Mouse (Mus musculus) R1 (cell line): ENCODE results near the gene Cwc22.

Source experiments
- DNase-seq: peaks from one replicate; pipeline ENCODE4 v3.0.0-alpha.2; 2018; ENCODE audit warnings: low read depth, low spot score

Cwc22 gene

GRCm38 (mm10) chr2:77969956-77970355 is 23.8 kb upstream of the Cwc22 start:
- DNase-seq = no peak

GRCm38 (mm10) chr2:77962450-77963193 is 16.4 kb upstream of the Cwc22 start:
- DNase-seq = no peak

GRCm38 (mm10) chr2:77961256-77961655 is 15.1 kb upstream of the Cwc22 start:
- DNase-seq = no peak

DNA sequence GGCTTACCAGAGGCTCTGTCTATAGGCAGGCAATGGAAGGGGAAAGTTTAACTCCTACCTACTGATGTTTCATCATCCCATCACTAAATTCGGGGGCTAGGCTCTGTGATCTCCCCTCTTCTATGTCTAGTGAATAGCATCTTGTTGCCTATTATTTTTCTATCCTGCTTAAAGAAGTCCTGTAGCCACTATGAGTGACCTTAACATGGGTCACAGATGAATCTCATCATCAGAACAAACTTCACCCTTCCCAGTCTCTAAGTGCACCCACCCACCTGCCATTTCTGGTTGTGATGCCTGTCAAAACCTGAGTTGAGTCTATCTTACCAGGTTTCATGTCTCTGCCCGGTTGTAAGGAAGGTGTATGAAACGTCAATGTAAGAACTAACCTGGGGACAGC is 14.5 kb upstream of the Cwc22 start:
- no peak for DNase-seq

- DNase-seq = no peak
These were observed 13.2 kb upstream of the Cwc22 start for GRCm38 (mm10) chr2:77959341-77959740.

DNA sequence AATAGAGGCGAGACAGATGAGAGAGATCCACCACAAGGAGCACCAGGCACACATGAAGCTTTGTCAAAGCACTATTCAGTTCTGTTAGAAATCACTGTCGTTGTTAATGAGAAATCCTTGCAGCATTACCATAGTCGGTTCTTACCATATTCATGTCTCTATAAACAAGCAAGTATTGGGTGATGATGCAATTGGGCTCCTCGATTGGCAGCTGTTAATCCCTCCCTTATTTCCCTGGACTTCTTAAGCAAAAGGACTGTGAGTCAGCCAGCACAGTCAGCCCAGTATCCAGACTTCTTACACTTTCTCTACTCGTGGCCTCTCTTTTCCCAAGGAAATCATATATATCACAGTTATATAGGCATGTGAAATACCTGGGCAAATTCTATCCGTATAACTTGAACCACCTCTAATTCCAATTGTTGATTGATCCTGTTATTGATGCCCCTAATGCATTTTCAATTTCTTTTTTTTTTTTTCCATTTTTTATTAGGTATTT is 5.3 kb upstream of the Cwc22 start:
- DNase-seq = no peak

- no peak for DNase-seq
These were observed 3.9 kb upstream of the Cwc22 start for GRCm38 (mm10) chr2:77950111-77950510.

GRCm38 (mm10) chr2:77949521-77949920 is 3.3 kb upstream of the Cwc22 start:
- DNase-seq = no peak

DNA sequence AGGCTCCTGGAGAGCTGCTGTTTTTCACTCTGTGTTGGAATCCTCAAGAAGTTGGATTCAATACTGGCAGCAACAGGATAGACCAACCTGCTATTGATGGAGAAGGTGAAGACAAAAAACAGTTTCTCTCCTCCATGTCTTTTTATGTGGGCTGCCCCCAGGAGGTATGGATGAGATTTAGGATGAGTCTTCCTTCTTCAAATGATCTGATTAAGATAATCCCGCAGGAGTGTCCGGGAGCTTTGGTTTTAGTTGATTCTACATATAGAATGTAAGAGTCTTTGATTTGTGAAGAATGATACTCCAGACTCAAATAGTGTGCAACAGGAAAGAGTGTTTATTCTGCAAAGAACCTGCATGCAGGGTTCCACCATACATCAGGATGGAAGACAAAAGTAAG is 2.7 kb upstream of the Cwc22 start:
- DNase-seq = no peak

DNA sequence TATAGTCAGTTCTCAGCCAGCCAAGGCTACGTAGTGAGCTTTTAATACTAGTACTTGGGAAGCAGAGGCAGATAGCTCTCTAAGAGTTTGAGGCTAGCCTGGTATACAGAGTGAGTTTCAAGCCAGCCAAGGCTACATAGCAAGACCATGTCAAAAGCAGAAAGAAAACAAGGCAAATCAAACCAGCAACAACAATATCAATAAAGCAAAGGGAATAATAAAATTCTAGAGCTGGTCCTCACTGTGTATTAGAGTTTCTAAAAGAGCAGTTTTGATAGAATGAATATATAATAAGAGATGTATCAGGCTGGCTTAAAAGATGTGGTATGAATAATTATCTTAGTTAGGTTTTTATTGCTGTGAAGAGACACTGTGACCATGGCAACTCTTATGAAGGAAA is 2.0 kb upstream of the Cwc22 start:
- no peak for DNase-seq

GRCm38 (mm10) chr2:77947161-77947870 is 1.1 kb upstream of the Cwc22 start:
- no peak for DNase-seq

GRCm38 (mm10) chr2:77944860-77945595 is 1.1 kb downstream of the Cwc22 start:
- DNase-seq = no peak

- DNase-seq = no peak
These were observed 1.9 kb downstream of the Cwc22 start for GRCm38 (mm10) chr2:77944281-77944680.

- DNase-seq = no peak
These were observed 4.2 kb downstream of the Cwc22 start for GRCm38 (mm10) chr2:77941944-77942343.

GRCm38 (mm10) chr2:77938317-77938716 is 7.9 kb downstream of the Cwc22 start:
- no peak for DNase-seq

- no peak for DNase-seq
These were observed 8.4 kb downstream of the Cwc22 start for GRCm38 (mm10) chr2:77937818-77938217.

DNA sequence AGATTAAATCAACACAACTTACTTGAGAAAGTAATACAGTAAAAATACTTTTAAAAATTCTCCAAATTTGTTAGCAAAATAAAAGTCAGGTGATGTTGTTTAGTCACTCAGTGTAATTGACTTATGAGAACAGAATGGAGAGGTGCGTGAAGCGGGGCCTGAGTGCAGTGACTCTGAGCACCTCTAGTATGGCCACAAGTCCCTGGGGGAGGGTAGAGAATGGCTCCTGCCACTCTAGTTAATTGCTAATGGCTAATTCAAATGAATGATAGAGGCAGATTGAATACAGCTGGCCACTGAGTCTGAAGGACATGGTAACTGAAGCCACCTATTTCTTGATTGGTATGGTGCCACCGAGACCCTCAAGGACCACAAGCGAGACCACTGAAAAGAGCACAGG is 12.0 kb downstream of the Cwc22 start:
- no peak for DNase-seq

DNA sequence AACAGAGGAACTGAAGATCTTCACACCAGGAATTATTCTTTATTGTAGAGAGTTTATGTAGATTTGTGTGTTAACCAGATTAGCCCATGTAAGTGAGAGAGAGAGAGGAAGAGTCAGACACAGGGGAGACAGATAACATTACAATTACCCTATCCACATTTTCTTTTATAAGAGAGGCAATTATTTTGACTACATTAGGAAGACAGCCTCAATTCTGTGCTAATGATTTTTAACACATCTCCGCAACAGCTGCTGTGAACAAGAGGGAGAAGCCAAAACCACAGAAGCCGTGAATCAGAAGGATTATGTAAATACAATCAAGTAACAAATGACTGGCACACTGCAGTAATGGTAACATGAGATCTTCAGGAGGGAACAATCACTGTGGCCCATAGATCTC is 12.5 kb downstream of the Cwc22 start:
- DNase-seq = no peak

GRCm38 (mm10) chr2:77931958-77932357 is 14.2 kb downstream of the Cwc22 start:
- DNase-seq = no peak

- DNase-seq = no peak
These were observed 17.8 kb downstream of the Cwc22 start for GRCm38 (mm10) chr2:77928352-77928751.

DNA sequence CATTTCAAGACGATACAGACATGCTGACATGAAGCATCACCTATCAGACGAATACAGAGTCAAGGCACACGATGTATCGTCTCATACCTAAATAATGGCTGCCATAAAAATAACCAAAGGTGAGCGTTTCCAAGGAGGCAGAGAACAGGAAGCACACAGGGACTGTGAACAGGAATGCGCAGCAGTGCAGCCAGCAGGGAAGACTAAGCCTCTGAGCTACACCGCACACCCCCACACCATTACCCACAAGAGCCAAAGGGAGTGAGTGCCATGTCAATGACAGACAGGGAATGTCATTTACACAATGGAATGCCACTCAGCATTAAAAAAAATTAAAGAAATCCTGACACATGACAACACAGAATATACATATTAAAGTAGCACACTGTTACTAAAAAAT is 19.7 kb downstream of the Cwc22 start:
- peak; percentile 23 for DNase-seq

DNA sequence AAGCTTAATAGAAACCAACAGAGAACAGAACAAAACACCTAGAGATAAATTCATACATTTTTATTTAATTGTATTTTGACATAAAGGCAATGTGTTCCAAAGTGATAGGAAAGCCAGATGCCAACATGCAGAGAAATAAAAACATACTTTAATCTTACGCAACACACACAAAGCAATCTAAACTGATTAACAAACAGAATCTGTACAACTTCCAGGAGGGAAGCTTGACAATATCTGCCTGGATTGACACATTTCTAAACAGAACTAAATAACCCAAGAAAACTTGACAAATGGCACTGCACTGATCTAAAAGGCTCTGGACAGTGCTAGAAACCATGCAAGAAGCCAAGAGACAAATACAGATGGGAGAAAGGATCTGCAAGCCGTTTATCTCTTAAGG is 20.2 kb downstream of the Cwc22 start:
- DNase-seq = no peak
